Mouse (Mus musculus) spleen, adult 2 months (tissue): ENCODE data around the gene Smarcc1.

Experiments
- CTCF ChIP-seq: fragments of 200-500 bp; IDR thresholded peaks from 2 replicates; pipeline ENCODE4 v1.5.1; 2011; ENCODE audit warnings: mild to moderate bottlenecking, inconsistent platforms; ENCODE audit not compliant: insufficient read depth, insufficient read length, insufficient replicate concordance; ENCODE audit errors: extremely low read depth
- POLR2A ChIP-seq: fragments of 200-500 bp; IDR thresholded peaks from 2 replicates; pipeline ENCODE4 v1.6.1; 2011; ENCODE audit warnings: low read depth, low read length, inconsistent platforms

- TF ChIP-seq CTCF (no peak), POLR2A (no peak)
Measured at GRCm38 (mm10) chr9:110275882-110276281, 158.4 kb downstream of the Smarcc1 start.
